Mouse (Mus musculus): Measurements from ENCODE around the gene Rpl3l. TPM values are rescaled to one million over a fixed set of nuclear protein-coding genes. Genes with fewer than 3 reads are reported as not detected.

Rpl3l gene
- total RNA-seq, 2 experiments from 2014 or later: 593 to 752 TPM

GRCm38 (mm10) chr17:24742307-24742706 is 14.7 kb downstream of the Rpl3l start:
- DNase-seq: no peak

- no peak for DNase-seq
Observed at GRCm38 (mm10) chr17:24743896-24744295, 16.3 kb downstream of the Rpl3l start.

GRCm38 (mm10) chr17:24744381-24744780 is 16.8 kb downstream of the Rpl3l start:
- no peak for DNase-seq

GRCm38 (mm10) chr17:24745526-24746497 is 18.2 kb downstream of the Rpl3l start:
- peak; percentile 80 for DNase-seq

GRCm38 (mm10) chr17:24746986-24747385 is 19.4 kb downstream of the Rpl3l start:
- no peak for DNase-seq

GRCm38 (mm10) chr17:24751528-24751927 is 23.9 kb downstream of the Rpl3l start:
- no peak for DNase-seq

- DNase-seq: no peak
Observed at GRCm38 (mm10) chr17:24752415-24753394, 25.1 kb downstream of the Rpl3l start, which contains the start of gene Hs3st6. Hs3st6 (plus strand) TSS chr17:24752988.

GRCm38 (mm10) chr17:24757394-24757793 is 29.8 kb downstream of the Rpl3l start:
- DNase-seq: no peak

- no peak for DNase-seq
Observed at GRCm38 (mm10) chr17:24761121-24761520, 33.5 kb downstream of the Rpl3l start.

GRCm38 (mm10) chr17:24765016-24765905 is 37.6 kb downstream of the Rpl3l start:
- no peak for DNase-seq

GRCm38 (mm10) chr17:24766266-24766875 is 38.8 kb downstream of the Rpl3l start:
- DNase-seq: no peak

GRCm38 (mm10) chr17:24769146-24769545 is 41.5 kb downstream of the Rpl3l start:
- no peak for DNase-seq

GRCm38 (mm10) chr17:24773241-24773640 is 45.6 kb downstream of the Rpl3l start:
- no peak for DNase-seq

- DNase-seq: no peak
Observed at GRCm38 (mm10) chr17:24775173-24775572, 47.6 kb downstream of the Rpl3l start.

GRCm38 (mm10) chr17:24777073-24777472 is 49.5 kb downstream of the Rpl3l start:
- no peak for DNase-seq

GRCm38 (mm10) chr17:24780821-24781220 is 53.2 kb downstream of the Rpl3l start:
- no peak for DNase-seq

Other genes with a start within 250 kb of the Rpl3l start
- gene Mlst8, start 248.7 kb upstream of the Rpl3l start, total RNA-seq (2021): 10 to 100 TPM; 10.8 to 12.1 TPM
- gene Caskin1, start 239.2 kb upstream of the Rpl3l start, total RNA-seq (2021): under 1 TPM; 0.56 to 0.68 TPM
- 10 to 100 TPM; 47.2 to 60.9 TPM for gene Traf7, start 199.9 kb upstream of the Rpl3l start, total RNA-seq (2021)
- under 1 TPM; 0.18 to 0.47 TPM for gene Rab26, start 193.6 kb upstream of the Rpl3l start, total RNA-seq (2021)
- gene Pkd1, start 178.0 kb upstream of the Rpl3l start, total RNA-seq (2021): 10 to 100 TPM; 34.6 to 49.1 TPM
- gene Tsc2, start 95.2 kb upstream of the Rpl3l start, total RNA-seq (2021): 10 to 100 TPM; 51.7 to 61.1 TPM
- gene Nthl1, start 95.1 kb upstream of the Rpl3l start, total RNA-seq (2021): 1 to 10 TPM; 4.3 TPM
- 10 to 100 TPM; 30.1 to 33.4 TPM for gene Slc9a3r2, start 77.5 kb upstream of the Rpl3l start, total RNA-seq (2021)
- gene Npw, start 69.4 kb upstream of the Rpl3l start, total RNA-seq (2021): not detected
- 10 to 100 TPM; 18.0 to 21.0 TPM for gene Zfp598, start 58.1 kb upstream of the Rpl3l start, total RNA-seq (2021)
- gene Syngr3, start 37.9 kb upstream of the Rpl3l start, total RNA-seq (2021): under 1 TPM; 0.16 to 0.52 TPM
- 10 to 100 TPM; 22.2 to 24.6 TPM for gene Gfer, start 31.7 kb upstream of the Rpl3l start, total RNA-seq (2021)
- gene Noxo1, start 31.6 kb upstream of the Rpl3l start, total RNA-seq (2021): 1 to 10 TPM; 1.6 to 1.9 TPM
- 10 to 100 TPM; 16.7 to 19.4 TPM for gene Tbl3, start 20.2 kb upstream of the Rpl3l start, total RNA-seq (2021)
- not detected for gene Rnf151, start 9.8 kb upstream of the Rpl3l start, total RNA-seq (2021)
- gene Rps2, start 9.7 kb upstream of the Rpl3l start, total RNA-seq (2021): 100 to 1,000 TPM; 732 to 736 TPM
- gene Ndufb10, start 3.3 kb upstream of the Rpl3l start, total RNA-seq (2021): 100 to 1,000 TPM; 400 to 516 TPM
- 100 to 1,000 TPM; 127 to 132 TPM for gene Msrb1, start 8.8 kb downstream of the Rpl3l start, total RNA-seq (2021)
- under 1 TPM in 1 of 2 experiments, not detected in 1; 0.32 TPM for gene Hs3st6, start 25.2 kb downstream of the Rpl3l start, total RNA-seq (2021)
- not detected for gene Meiob, start 76.5 kb downstream of the Rpl3l start, total RNA-seq (2021)
- 10 to 100 TPM; 78.0 to 86.1 TPM for gene Hagh, start 112.3 kb downstream of the Rpl3l start, total RNA-seq (2021)
- 10 to 100 TPM; 30.7 to 33.6 TPM for gene Fahd1, start 122.5 kb downstream of the Rpl3l start, total RNA-seq (2021)
- gene Igfals, start 138.2 kb downstream of the Rpl3l start, total RNA-seq (2021): 1 to 10 TPM; 3.6 to 7.0 TPM
- gene Nubp2, start 158.5 kb downstream of the Rpl3l start, total RNA-seq (2021): 10 to 100 TPM; 15.0 to 18.5 TPM
- 10 to 100 TPM; 28.2 to 30.4 TPM for gene Spsb3, start 158.8 kb downstream of the Rpl3l start, total RNA-seq (2021)
- gene Eme2, start 167.3 kb downstream of the Rpl3l start, total RNA-seq (2021): 10 to 100 TPM; 12.0 to 20.8 TPM
- gene Mrps34, start 167.3 kb downstream of the Rpl3l start, total RNA-seq (2021): 100 to 1,000 TPM; 108 to 121 TPM
- gene Nme3, start 168.7 kb downstream of the Rpl3l start, total RNA-seq (2021): 10 to 100 TPM; 13.5 to 14.7 TPM
- gene Mapk8ip3, start 209.2 kb downstream of the Rpl3l start, total RNA-seq (2021): 10 to 100 TPM; 23.5 to 37.8 TPM
- gene Jpt2, start 232.9 kb downstream of the Rpl3l start, total RNA-seq (2021): 10 to 100 TPM; 17.2 to 24.5 TPM

All from gastrocnemius, postnatal 10 days (tissue).